Comparison of ENCODE assay signal across 9 mouse cellular contexts in the genomic region with DNA sequence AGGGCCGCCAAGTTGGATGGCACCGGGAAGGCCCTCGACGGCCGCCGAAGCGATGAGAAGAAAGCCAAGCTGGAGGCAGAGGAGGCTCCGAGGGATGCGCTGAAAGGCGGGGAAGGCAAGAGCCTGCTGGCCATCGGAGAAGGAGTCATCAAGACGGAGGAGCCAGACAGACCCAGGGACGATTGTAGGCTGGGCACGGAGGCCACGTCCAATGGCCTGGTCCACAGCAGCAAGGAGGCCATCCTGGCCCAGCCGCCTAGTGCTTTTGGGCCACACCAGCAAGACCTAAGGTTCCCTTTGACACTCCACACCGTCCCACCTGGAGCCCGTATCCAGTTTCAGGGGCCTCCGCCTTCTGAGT. TPM values are rescaled to one million over a fixed set of nuclear protein-coding genes. Genes with fewer than 3 reads are reported as not detected.
DNase-seq lines count a peak whose midpoint lies in the region; ATAC-seq and TF ChIP-seq lines count a peak whose summit lies in the region.
"Had no signal": no experiment of that assay in that cellular context is flagged by ENCODE, and none has a peak within 500 bp of the region (broad histone marks: within the 10 kb centered on the region; RNA-seq: fewer than 3 reads in every experiment).

No protein-coding gene starts in this region.

- H3K9ac ChIP-seq in liver, embryonic 13.5 days, result peak overlapping the region; percentile 67

- peak overlapping the region; percentile 76 for H3K4me2 ChIP-seq in liver, embryonic 13.5 days

- WGBS in thymus, adult 2 months, result 69% methylated on average over 19 of the region's 19 CpGs
- 47% methylated on average over 19 of the region's 19 CpGs for WGBS in liver, embryonic 13.5 days (ENCODE audit: insufficient replicate concordance)

- H3K27ac ChIP-seq in gastrocnemius, adult 2 months, result peak overlapping the region; percentile 49; the same call in 1 of the 2 replicates
- H3K27ac ChIP-seq in thymus, adult 2 months (ENCODE audit: control insufficient read depth, insufficient read depth, low read length), result no peak overlapping the region
- H3K27ac ChIP-seq in liver, embryonic 13.5 days, result no peak overlapping the region

- H3K27me3 ChIP-seq in thymus, adult 2 months (ENCODE audit: control insufficient read depth, insufficient read depth, low read length), result peaks cover 6% of the 10 kb centered on the region; the same call in 1 of the 2 replicates
- peaks cover 29% of the 10 kb centered on the region for H3K27me3 ChIP-seq in liver, embryonic 13.5 days

- H3K4me1 ChIP-seq in thymus, adult 2 months (replicated peaks; ENCODE audit: control insufficient read depth, insufficient read depth, low read length), result no peaks in the 10 kb centered on the region; the same call in 1 of the 2 replicates
- H3K4me1 ChIP-seq in liver, embryonic 13.5 days (replicated peaks), result peaks cover 11% of the 10 kb centered on the region; the same call in 1 of the 2 replicates

- peak; percentile 36; the same call in 1 of the 2 replicates for ATAC-seq in liver, embryonic 13.5 days (ENCODE audit: low read depth)

- DNase-seq in gastrocnemius, adult 2 months, result no peak
- DNase-seq in gastrocnemius, postnatal 10 days, result no peak
- DNase-seq in thymus, adult 2 months, result no peak
- DNase-seq in thymus, postnatal 10 days (ENCODE audit: low spot score in 2 of 2), result no peak
- no peak for DNase-seq in liver, embryonic 13.5 days
- DNase-seq in ovary, postnatal 14 days (ENCODE audit: low spot score), result no peak
- DNase-seq in spleen, postnatal 36 days (ENCODE audit: low spot score in 2 of 2), result no peak
- no peak for DNase-seq in urinary bladder, postnatal 4 days (ENCODE audit: low spot score in 2 of 2)

- H3K36me3 ChIP-seq in thymus, adult 2 months (ENCODE audit: control insufficient read depth, insufficient read depth, low read length), result no peaks in the 10 kb centered on the region
- no peaks in the 10 kb centered on the region for H3K36me3 ChIP-seq in liver, embryonic 13.5 days

- TF ChIP-seq POLR2A in thymus, adult 2 months (IDR thresholded peaks at IDR 0.05; ENCODE audit: control insufficient read depth, extremely low read depth, insufficient read depth, low read length, poor library complexity), result no peak

- TF ChIP-seq CTCF in gastrocnemius, adult 2 months (IDR thresholded peaks at IDR 0.05), result no peak
- TF ChIP-seq CTCF in thymus, adult 2 months (IDR thresholded peaks at IDR 0.05; ENCODE audit: borderline replicate concordance, control insufficient read depth, extremely low read depth, insufficient read depth, low read length, poor library complexity), result no peak

- intact Hi-C loops in gastrocnemius, adult 2 months (cut with DNase I), result no loop called here

- H3K9me3 ChIP-seq in liver, embryonic 13.5 days (replicated peaks), result no peaks in the 10 kb centered on the region

- H3K4me3 ChIP-seq in gastrocnemius, adult 2 months, result peak overlapping the region; percentile 74
- H3K4me3 ChIP-seq in thymus, adult 2 months (ENCODE audit: control insufficient read depth, insufficient read depth, low read length), result peak overlapping the region; percentile 43
- H3K4me3 ChIP-seq in liver, embryonic 13.5 days (replicated peaks), result peak overlapping the region; percentile 61

RNA-seq across cellular contexts. Expression of gene Sox30, which starts 0.8 kb away (rescaled TPM):
- total RNA-seq in gastrocnemius, adult 2 months (2021), result not detected
- total RNA-seq in gastrocnemius, postnatal 10 days (2021), result under 1 TPM in 1 of 2 experiments, not detected in 1; 0.07 TPM
- polyA plus RNA-seq in thymus, adult 2 months (2012; rRNA removed), result 0.17 and 0.26 TPM in 2 replicates
- polyA plus RNA-seq in liver, embryonic 13.5 days (2015; fragmentation: Nextera tagmentation; extraction: Ambion mirVana), result 0.05 TPM in 1 of 2 replicates, not detected in the other
- total RNA-seq: hematopoietic stem cell, adult 5-6 weeks had no signal

RNA-seq across cellular contexts. Expression of gene Thg1l, which starts 25.6 kb away (rescaled TPM):
- 1 to 10 TPM; 2.3 to 2.9 TPM for total RNA-seq in gastrocnemius, adult 2 months (2021)
- 10 to 100 TPM in 1 of 2 experiments, 1 to 10 TPM in 1; 6.2 to 11.3 TPM for total RNA-seq in gastrocnemius, postnatal 10 days (2021)
- 9.1 and 11.4 TPM in 2 replicates for polyA plus RNA-seq in thymus, adult 2 months (2012; rRNA removed)
- 10.3 and 12.0 TPM in 2 replicates for polyA plus RNA-seq in liver, embryonic 13.5 days (2015; fragmentation: Nextera tagmentation; extraction: Ambion mirVana)

RNA-seq across cellular contexts. Expression of gene Lsm11, which starts 36.1 kb away (rescaled TPM):
- total RNA-seq in gastrocnemius, adult 2 months (2021), result 1 to 10 TPM; 1.8 to 2.5 TPM
- 1 to 10 TPM; 3.7 to 4.1 TPM for total RNA-seq in gastrocnemius, postnatal 10 days (2021)
- polyA plus RNA-seq in thymus, adult 2 months (2012; rRNA removed), result 11.4 and 13.0 TPM in 2 replicates
- polyA plus RNA-seq in liver, embryonic 13.5 days (2015; fragmentation: Nextera tagmentation; extraction: Ambion mirVana), result 3.3 and 3.6 TPM in 2 replicates
